Mouse (Mus musculus) MEL-GATA-1-ER (cell line): ENCODE results near the gene Cox7a1.

Experiments used
- DNase-seq: peaks from one replicate; pipeline ENCODE4 v3.0.0-alpha.2; 2012; ENCODE audit warnings: low read depth; ENCODE audit errors: extremely low read depth

The Cox7a1 gene

DNA sequence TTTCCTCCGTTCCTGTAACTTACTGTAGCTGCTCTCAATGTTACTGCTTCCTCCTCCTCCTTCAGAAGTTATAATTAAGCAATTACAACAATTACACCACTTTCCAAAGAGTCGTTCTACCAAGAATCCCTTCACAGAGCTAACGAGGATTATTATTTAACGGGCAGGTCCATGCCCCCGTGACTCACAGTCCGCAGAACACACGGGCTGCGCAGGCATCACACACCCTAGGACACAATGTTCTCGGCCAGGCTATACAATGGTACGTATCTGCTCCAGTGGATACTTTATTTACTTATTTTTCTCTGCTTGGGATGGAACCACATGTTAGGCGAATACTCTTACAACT is 36.0 kb downstream of the Cox7a1 start:
- DNase-seq: no peak

GRCm38 (mm10) chr7:30221433-30221832 is 37.5 kb downstream of the Cox7a1 start:
- no peak for DNase-seq

- no peak for DNase-seq
These were observed 38.3 kb downstream of the Cox7a1 start for GRCm38 (mm10) chr7:30222205-30222604.

DNA sequence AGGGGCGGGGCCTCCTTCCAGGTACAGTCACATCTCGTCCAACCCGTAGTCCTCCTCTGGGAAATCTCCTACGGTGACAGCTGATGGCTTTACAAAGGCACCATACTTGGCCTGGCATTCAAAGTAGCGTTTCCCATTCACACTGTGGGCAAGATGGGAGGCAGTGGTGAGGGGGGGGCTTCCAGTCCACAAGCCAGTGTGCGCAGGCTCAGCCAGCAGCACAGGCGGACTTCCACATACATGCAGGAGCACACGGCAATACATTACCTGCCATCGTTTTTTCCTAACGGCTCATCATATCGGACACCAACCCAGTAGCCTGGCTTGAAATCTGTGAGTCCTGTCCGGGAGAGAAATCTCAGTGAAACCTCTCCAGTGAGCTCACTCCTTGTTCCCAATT is 40.3 kb downstream of the Cox7a1 start:
- no peak for DNase-seq

GRCm38 (mm10) chr7:30231328-30231668 is 47.4 kb downstream of the Cox7a1 start:
- no peak for DNase-seq

- peak; percentile 98 for DNase-seq
These were observed 47.9 kb downstream of the Cox7a1 start, which contains the start of the genes Polr2i and Tbcb for GRCm38 (mm10) chr7:30231669-30232454. TSS of gene Polr2i (plus strand) at chr7:30231948. TSS of gene Tbcb (minus strand) at chr7:30232272.

- no peak for DNase-seq
These were observed 48.7 kb downstream of the Cox7a1 start for GRCm38 (mm10) chr7:30232631-30233148.

DNA sequence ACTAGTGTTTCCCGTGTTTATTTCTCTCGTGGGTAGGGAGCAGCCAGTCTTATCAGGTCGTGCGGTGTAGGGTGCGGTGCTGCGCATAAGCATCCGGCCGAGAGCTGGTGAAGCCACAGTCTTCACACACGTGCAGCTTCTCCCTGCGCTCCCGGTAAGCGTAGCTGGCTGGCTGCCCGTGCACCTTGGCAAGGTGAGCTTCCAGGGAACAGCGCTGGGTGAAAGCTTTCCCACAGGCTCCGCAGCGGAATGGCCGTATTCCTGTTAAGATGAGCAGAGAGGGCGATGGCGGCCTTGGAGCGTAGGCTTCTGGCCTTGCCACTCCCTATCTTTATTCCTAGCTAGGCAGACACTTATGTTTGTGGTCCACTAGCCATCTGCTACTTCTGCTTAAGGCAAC is 49.4 kb downstream of the Cox7a1 start:
- no peak for DNase-seq

GRCm38 (mm10) chr7:30234276-30234858 is 50.4 kb downstream of the Cox7a1 start:
- no peak for DNase-seq

- DNase-seq: no peak
These were observed 51.1 kb downstream of the Cox7a1 start for GRCm38 (mm10) chr7:30235091-30235490.

DNA sequence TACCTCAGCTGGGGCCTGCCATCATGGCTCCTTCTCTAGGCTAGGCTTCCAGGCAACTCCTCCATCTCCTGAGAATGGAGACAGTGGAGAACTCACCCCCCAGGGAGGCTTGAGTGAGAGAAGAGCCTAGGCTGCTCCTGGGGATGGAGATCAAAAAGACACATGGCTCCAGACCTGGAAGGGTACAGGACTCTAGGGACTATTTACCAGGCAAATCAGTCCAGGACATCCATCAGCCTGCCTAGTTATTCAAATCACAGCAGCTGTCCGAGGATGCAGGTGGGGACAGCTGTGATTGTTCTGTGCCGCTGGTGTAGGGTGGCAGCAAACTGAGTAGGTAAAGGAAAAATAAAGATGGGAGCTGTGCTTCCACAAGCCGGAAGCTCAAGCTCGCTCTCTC is 51.7 kb downstream of the Cox7a1 start, which contains the start of gene Ovol3:
TSS of gene Ovol3 (minus strand) at position 101 of the 400 bp plus-strand sequence.
- no peak for DNase-seq
